In genomic region chr8:69998706-69999105, GRCm38 (mm10) we compare ENCODE assay signal across 27 mouse cellular contexts. TPM values are rescaled to one million over a fixed set of nuclear protein-coding genes. Genes with fewer than 3 reads are reported as not detected.
DNase-seq lines count a peak whose midpoint lies in the region; ATAC-seq lines count a peak whose summit lies in the region.
"Had no signal": no experiment of that assay in that cellular context is flagged by ENCODE, and none has a peak within 500 bp of the region (broad histone marks: within the 10 kb centered on the region; RNA-seq: fewer than 3 reads in every experiment).

No protein-coding gene starts in this region.

- no peak for ATAC-seq in kidney, embryonic 16.5 days (ENCODE audit: low FRiP score, low TSS enrichment)
- ATAC-seq in kidney, embryonic 14.5 days (ENCODE audit: low FRiP score, low TSS enrichment), result no peak
- ATAC-seq in liver, embryonic 12.5 days, result no peak
- ATAC-seq: activated CD4-positive, CD25-positive, alpha-beta regulatory T cell, adult 4 months; forebrain, embryonic 15.5 days had no signal

- H3K27ac ChIP-seq in kidney, embryonic 16.5 days (ENCODE audit: low read length), result no peak overlapping the region
- H3K27ac ChIP-seq in kidney, embryonic 14.5 days (ENCODE audit: low read depth, low read length), result no peak overlapping the region
- H3K27ac ChIP-seq in liver, embryonic 12.5 days, result 0 out of 2 replicates have a peak overlapping the region, but pooled peaks have one; percentile 2
- H3K27ac ChIP-seq: embryonic facial prominence, embryonic 10.5 days; embryonic facial prominence, embryonic 13.5 days; forebrain, embryonic 12.5 days; forebrain, embryonic 15.5 days; heart, embryonic 15.5 days had no signal

- H3K9me3 ChIP-seq in kidney, embryonic 16.5 days (ENCODE audit: low read length), result no peaks in the 10 kb centered on the region
- no peaks in the 10 kb centered on the region for H3K9me3 ChIP-seq in kidney, embryonic 14.5 days (ENCODE audit: control insufficient read depth, low read length)
- H3K9me3 ChIP-seq in liver, embryonic 12.5 days (replicated peaks), result no peaks in the 10 kb centered on the region
- H3K9me3 ChIP-seq: embryonic facial prominence, embryonic 10.5 days; embryonic facial prominence, embryonic 13.5 days; forebrain, embryonic 12.5 days; forebrain, embryonic 15.5 days; heart, embryonic 12.5 days; heart, embryonic 15.5 days had no signal

- peaks cover 21% of the 10 kb centered on the region for H3K4me1 ChIP-seq in kidney, embryonic 16.5 days (ENCODE audit: insufficient read depth, low read length)
- H3K4me1 ChIP-seq in kidney, embryonic 14.5 days (ENCODE audit: control insufficient read depth, insufficient read depth, low read length), result peaks cover 4% of the 10 kb centered on the region; the same call in 1 of the 2 replicates
- H3K4me1 ChIP-seq in liver, embryonic 12.5 days, result peaks cover 55% of the 10 kb centered on the region

- H3K9ac ChIP-seq in kidney, embryonic 16.5 days (replicated peaks; ENCODE audit: low read length), result no peak overlapping the region
- no peak overlapping the region for H3K9ac ChIP-seq in kidney, embryonic 14.5 days (ENCODE audit: low read depth, low read length)
- H3K9ac ChIP-seq in liver, embryonic 12.5 days, result no peak overlapping the region
- H3K9ac ChIP-seq: embryonic facial prominence, embryonic 13.5 days; forebrain, embryonic 12.5 days; forebrain, embryonic 15.5 days; heart, embryonic 12.5 days; heart, embryonic 15.5 days had no signal

- DNase-seq in kidney, adult 11 months, result peak; percentile 81
- peak; percentile 66 to 80 for DNase-seq in kidney, adult 8-10 months
- no peak for DNase-seq in liver
- peak; percentile 43 for DNase-seq in yolk sac, embryonic 10.5 days (ENCODE audit: low spot score)
- DNase-seq in right cerebral cortex, adult 2 months (ENCODE audit: low spot score in 2 of 2), result no peak
- DNase-seq: adrenal gland, adult 8-10 months; adrenal gland, postnatal 25 days; cerebellum, adult 11-12 months; cerebellum, adult 8-10 months; cerebellum, postnatal 10 days; cerebellum, postnatal 36 days; embryo, embryonic 11 days; gastrocnemius, postnatal 25 days; heart, adult 18-20 months; heart, postnatal 10 days; heart, postnatal 4 days had no signal

- 86% methylated on average over 3 of the region's 3 CpGs for WGBS in kidney, embryonic 16.5 days
- 83% methylated on average over 3 of the region's 3 CpGs for WGBS in kidney, embryonic 14.5 days
- 81% methylated on average over 3 of the region's 3 CpGs for WGBS in liver, embryonic 12.5 days (ENCODE audit: insufficient replicate concordance)

- no peak overlapping the region for H3K4me3 ChIP-seq in kidney, embryonic 16.5 days (ENCODE audit: low read length)
- H3K4me3 ChIP-seq in kidney, embryonic 14.5 days (ENCODE audit: low read length), result no peak overlapping the region
- no peak overlapping the region for H3K4me3 ChIP-seq in liver, embryonic 12.5 days
- H3K4me3 ChIP-seq: embryonic facial prominence, embryonic 10.5 days; embryonic facial prominence, embryonic 13.5 days; erythroblast, embryonic 14.5 days; forebrain, embryonic 12.5 days; forebrain, embryonic 15.5 days; heart, embryonic 12.5 days; heart, embryonic 15.5 days had no signal

- H3K4me2 ChIP-seq in kidney, embryonic 16.5 days (replicated peaks; ENCODE audit: low read depth, low read length), result no peak overlapping the region
- no peak overlapping the region for H3K4me2 ChIP-seq in kidney, embryonic 14.5 days (replicated peaks; ENCODE audit: low read depth, low read length)
- H3K4me2 ChIP-seq in liver, embryonic 12.5 days, result no peak overlapping the region
- H3K4me2 ChIP-seq: embryonic facial prominence, embryonic 13.5 days; forebrain, embryonic 12.5 days; forebrain, embryonic 15.5 days; heart, embryonic 12.5 days; heart, embryonic 15.5 days had no signal

- H3K36me3 ChIP-seq in kidney, embryonic 16.5 days (ENCODE audit: insufficient read depth, low read length), result no peaks in the 10 kb centered on the region
- H3K36me3 ChIP-seq in kidney, embryonic 14.5 days (ENCODE audit: control insufficient read depth, insufficient read depth, low read length), result no peaks in the 10 kb centered on the region
- H3K36me3 ChIP-seq in liver, embryonic 12.5 days, result no peaks in the 10 kb centered on the region
- H3K36me3 ChIP-seq: embryonic facial prominence, embryonic 10.5 days; embryonic facial prominence, embryonic 13.5 days; forebrain, embryonic 12.5 days; forebrain, embryonic 15.5 days; heart, embryonic 12.5 days; heart, embryonic 15.5 days had no signal

- H3K27me3 ChIP-seq in kidney, embryonic 16.5 days (ENCODE audit: insufficient read depth, low read length), result no peaks in the 10 kb centered on the region
- H3K27me3 ChIP-seq in kidney, embryonic 14.5 days (ENCODE audit: control insufficient read depth, insufficient read depth, low read length), result no peaks in the 10 kb centered on the region
- H3K27me3 ChIP-seq in liver, embryonic 12.5 days (replicated peaks), result no peaks in the 10 kb centered on the region
- H3K27me3 ChIP-seq: embryonic facial prominence, embryonic 13.5 days; forebrain, embryonic 12.5 days; forebrain, embryonic 15.5 days; heart, embryonic 12.5 days; heart, embryonic 15.5 days had no signal

RNA-seq across cellular contexts. Expression of gene Gatad2a, which starts 2.5 kb away (rescaled TPM):
- 40.6 and 43.3 TPM in 2 replicates for polyA plus RNA-seq in kidney, embryonic 16.5 days (2015; fragmentation: Nextera tagmentation; extraction: Ambion mirVana)
- 42.1 and 59.0 TPM in 2 replicates for polyA plus RNA-seq in kidney, embryonic 14.5 days (2014; fragmentation: Nextera tagmentation; extraction: Ambion mirVana)
- polyA plus RNA-seq in liver, embryonic 12.5 days (2016; fragmentation: Nextera tagmentation; extraction: Ambion mirVana), result 60.2 and 62.6 TPM in 2 replicates

RNA-seq across cellular contexts. Expression of gene Mau2, which starts 43.8 kb away (rescaled TPM):
- polyA plus RNA-seq in kidney, embryonic 16.5 days (2015; fragmentation: Nextera tagmentation; extraction: Ambion mirVana), result 54.3 and 62.4 TPM in 2 replicates
- polyA plus RNA-seq in kidney, embryonic 14.5 days (2014; fragmentation: Nextera tagmentation; extraction: Ambion mirVana), result 36.2 and 58.4 TPM in 2 replicates
- 35.4 and 36.2 TPM in 2 replicates for polyA plus RNA-seq in liver, embryonic 12.5 days (2016; fragmentation: Nextera tagmentation; extraction: Ambion mirVana)

RNA-seq across cellular contexts. Expression of gene Sugp1, which starts 43.9 kb away (rescaled TPM):
- 50.7 and 51.6 TPM in 2 replicates for polyA plus RNA-seq in kidney, embryonic 16.5 days (2015; fragmentation: Nextera tagmentation; extraction: Ambion mirVana)
- polyA plus RNA-seq in kidney, embryonic 14.5 days (2014; fragmentation: Nextera tagmentation; extraction: Ambion mirVana), result 33.7 and 38.1 TPM in 2 replicates
- polyA plus RNA-seq in liver, embryonic 12.5 days (2016; fragmentation: Nextera tagmentation; extraction: Ambion mirVana), result 25.1 and 26.2 TPM in 2 replicates

Comparison
In these comparisons a context has a peak if more than half of its experiments do, and no peak if none do; other contexts are left out.
1. DNase-seq: peak in kidney, adult 11 months (single experiment), kidney, adult 8-10 months (2 of 2) and yolk sac, embryonic 10.5 days (single experiment); none in liver (single experiment) and right cerebral cortex, adult 2 months (0 of 2).